Mouse (Mus musculus) embryonic fibroblast, embryonic 13.5 days (primary cell): ENCODE measurements around the gene Kctd10. TPM values are rescaled to one million over a fixed set of nuclear protein-coding genes. Genes with fewer than 3 reads are reported as not detected.

Source experiments
- H3K27ac ChIP-seq: 2 replicates; pipeline ENCODE4 v1.5.1; 2012; ENCODE audit warnings: low read length, control low read depth, inconsistent platforms; ENCODE audit not compliant: insufficient read depth
- H3K4me1 ChIP-seq: 2 replicates; pipeline ENCODE4 v1.6.1; 2011; ENCODE audit warnings: low read length; ENCODE audit not compliant: control insufficient read depth, insufficient read depth
- H3K4me3 ChIP-seq: 2 replicates; pipeline ENCODE4 v1.5.1; 2011; ENCODE audit warnings: mild to moderate bottlenecking, control low read depth, low read length; ENCODE audit not compliant: insufficient read depth
- CTCF ChIP-seq: IDR thresholded peaks from 2 replicates; pipeline ENCODE4 v1.5.1; 2011; ENCODE audit warnings: mild to moderate bottlenecking, control low read depth, low read length, moderate library complexity, borderline replicate concordance; ENCODE audit not compliant: insufficient read depth
- POLR2A ChIP-seq: IDR thresholded peaks from 2 replicates; pipeline ENCODE4 v1.6.1; 2011; ENCODE audit warnings: low read depth, mild to moderate bottlenecking, control low read depth, low read length, moderate library complexity
- polyA plus RNA-seq: library from polyadenylated mRNA; stranded (reverse); fragments of >200 nt; gene quantifications from 2 replicates; pipeline ENCODE4 v1.2.4, GENCODE M21; 2011; ENCODE audit warnings: low read depth; ENCODE audit not compliant: missing spikeins, insufficient read length

The Kctd10 gene
- polyA plus RNA-seq, 1 experiment, result 165 TPM

- peak; percentile 42; the same call in 1 of the 2 replicates for TF ChIP-seq CTCF
- TF ChIP-seq POLR2A, result no peak
Measured at GRCm38 (mm10) chr5:114383184-114383904, 3.0 kb upstream of the Kctd10 start.

GRCm38 (mm10) chr5:114381013-114381351, 674 bp upstream of the Kctd10 start:
- Histone ChIP-seq H3K4me3 (peak overlapping the region; percentile 99), H3K4me1 (peaks cover 9% of the 10 kb centered on the region; the same call in 1 of the 2 replicates), H3K27ac (peak overlapping the region; percentile 87)
- TF ChIP-seq CTCF, result no peak

More at GRCm38 (mm10) chr5:114383184-114383904, 3.0 kb upstream of the Kctd10 start:
- Histone ChIP-seq H3K4me1 (no peaks in the 10 kb centered on the region), H3K4me3 (no peak overlapping the region), H3K27ac (no peak overlapping the region)

- Histone ChIP-seq H3K27ac (peak overlapping the region; percentile 39), H3K4me1 (peaks cover 15% of the 10 kb centered on the region; the same call in 1 of the 2 replicates), H3K4me3 (peak overlapping the region; percentile 73)
- 0 out of 2 replicates have a peak, but pooled peaks have one; percentile 5 for TF ChIP-seq POLR2A
- TF ChIP-seq CTCF, result no peak
Measured at GRCm38 (mm10) chr5:114379763-114380162, 545 bp downstream of the Kctd10 start.

GRCm38 (mm10) chr5:114378936-114379335, 1.4 kb downstream of the Kctd10 start:
- Histone ChIP-seq H3K4me1 (peaks cover 23% of the 10 kb centered on the region), H3K27ac (peak overlapping the region; percentile 39), H3K4me3 (peak overlapping the region; percentile 73)
- no peak for TF ChIP-seq CTCF
- peak; percentile 38; the same call in 1 of the 2 replicates for TF ChIP-seq POLR2A

GRCm38 (mm10) chr5:114378177-114378920, 2.0 kb downstream of the Kctd10 start:
- peaks cover 29% of the 10 kb centered on the region for H3K4me1 ChIP-seq
- H3K4me3 ChIP-seq, result peak overlapping the region; percentile 69
- TF ChIP-seq POLR2A, result no peak; the same call in 1 of the 2 replicates
- TF ChIP-seq CTCF, result no peak
- peak overlapping the region; percentile 39 for H3K27ac ChIP-seq

- H3K27ac ChIP-seq, result peak overlapping the region; percentile 94
- no peak overlapping the region for H3K4me3 ChIP-seq
- peaks cover 57% of the 10 kb centered on the region for H3K4me1 ChIP-seq
- TF ChIP-seq POLR2A, result no peak
- peak; percentile 16; the same call in 1 of the 2 replicates for TF ChIP-seq CTCF
Measured at GRCm38 (mm10) chr5:114374409-114375213, 5.7 kb downstream of the Kctd10 start.

- H3K4me1 ChIP-seq, result peaks cover 61% of the 10 kb centered on the region
- H3K27ac ChIP-seq, result peak overlapping the region; percentile 94
Measured at GRCm38 (mm10) chr5:114373581-114373980, 6.7 kb downstream of the Kctd10 start.

GRCm38 (mm10) chr5:114373174-114373573, 7.1 kb downstream of the Kctd10 start:
- peak overlapping the region; percentile 94 for H3K27ac ChIP-seq
- no peak overlapping the region for H3K4me3 ChIP-seq
- no peak for TF ChIP-seq CTCF

More at GRCm38 (mm10) chr5:114373581-114373980, 6.7 kb downstream of the Kctd10 start:
- no peak for TF ChIP-seq CTCF
- no peak for TF ChIP-seq POLR2A
- no peak overlapping the region for H3K4me3 ChIP-seq

GRCm38 (mm10) chr5:114372565-114372964, 7.7 kb downstream of the Kctd10 start:
- H3K4me1 ChIP-seq, result peaks cover 59% of the 10 kb centered on the region
- H3K27ac ChIP-seq, result peak overlapping the region; percentile 99
- TF ChIP-seq CTCF (no peak), POLR2A (peak; percentile 45; the same call in 1 of the 2 replicates)
- H3K4me3 ChIP-seq, result no peak overlapping the region

More at GRCm38 (mm10) chr5:114373174-114373573, 7.1 kb downstream of the Kctd10 start:
- H3K4me1 ChIP-seq, result peaks cover 61% of the 10 kb centered on the region
